Mouse (Mus musculus): ENCODE measurements around the gene Gstz1. TPM values are rescaled to one million over a fixed set of nuclear protein-coding genes. Genes with fewer than 3 reads are reported as not detected.
A peak's percentile ranks its signal among the peaks of the same experiment; 100 is the strongest.

Gstz1 gene
- 100 to 1,000 TPM; 118 to 163 TPM for total RNA-seq (2021)
- long read RNA-seq, experiment 1, transcript Gstz1-201 (9 exons, 1,656 nt), result minor isoform, 26 of 103 reads
- long read RNA-seq, experiment 1, transcript Gstz1-204 (9 exons, 724 nt), result major isoform, 60 of 103 reads
- long read RNA-seq, experiment 1, partial matches to known transcripts, result 5 of 103 reads
- long read RNA-seq, experiment 1, other reads (novel, unspliced or antisense), result 12 of 103 reads
- long read RNA-seq, experiment 2, transcript Gstz1-201 (9 exons, 1,656 nt), result major isoform, 75 of 179 reads
- long read RNA-seq, experiment 2, transcript Gstz1-204 (9 exons, 724 nt), result minor isoform, 61 of 179 reads
- long read RNA-seq, experiment 2, partial matches to known transcripts, result 29 of 179 reads
- long read RNA-seq, experiment 2, other reads (novel, unspliced or antisense), result 11 of 179 reads

GRCm38 (mm10) chr12:87146966-87147365 is at the start of gene Gstz1:
Gene Gstz1, plus strand, starts transcription at chr12:87147165.
- DNase-seq (ENCODE audit: low spot score in 2 of 2), result peak; percentile 76 to 83

DNA sequence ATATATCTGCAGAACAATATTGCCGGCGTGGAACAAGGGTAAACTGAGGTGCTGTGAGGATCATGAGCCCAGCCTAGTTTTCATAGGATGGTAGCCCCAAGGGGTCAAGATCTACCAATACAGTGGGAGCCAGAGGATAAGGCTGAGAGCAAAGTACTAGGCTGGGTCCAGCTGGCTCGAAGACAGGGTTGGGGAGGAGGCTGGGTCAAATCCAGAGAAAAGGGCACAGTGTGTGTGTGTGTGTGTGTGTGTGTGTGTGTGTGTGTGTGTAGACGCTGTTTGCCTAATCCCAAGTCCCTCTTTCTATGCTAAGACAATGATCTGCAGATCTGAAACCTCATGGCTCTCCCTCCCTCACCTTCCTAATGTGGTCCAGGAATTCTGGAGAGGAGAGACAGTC is 46.6 kb upstream of the Gstz1 start:
- no peak for DNase-seq (ENCODE audit: low spot score in 2 of 2)

DNA sequence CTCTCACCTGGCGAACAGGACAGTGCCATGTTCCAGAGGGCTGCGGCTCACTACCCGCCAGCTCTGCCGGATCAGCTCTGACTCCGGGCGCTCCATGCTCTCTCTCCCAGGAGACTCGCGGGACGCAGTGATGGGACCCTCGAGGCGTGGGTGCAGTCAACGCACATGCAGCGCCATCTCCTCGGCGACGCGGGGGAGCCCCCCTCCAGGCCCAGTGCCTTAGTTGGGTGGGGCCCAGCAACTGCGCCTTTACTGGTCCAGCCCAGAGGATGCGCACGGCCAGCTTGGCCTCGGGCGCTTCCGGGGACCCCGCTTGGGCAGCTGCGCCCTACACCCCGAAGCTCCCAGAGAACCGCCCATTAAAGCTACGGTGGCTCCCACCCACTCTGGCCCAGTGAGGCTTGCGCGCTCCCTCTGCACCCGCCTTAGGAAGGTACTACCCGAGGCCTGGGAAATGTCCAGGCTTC is 44.8 kb upstream of the Gstz1 start, which contains the start of gene Ngb:
Ngb (minus strand) TSS at position 375 of the 467 bp plus-strand sequence.
- no peak for DNase-seq (ENCODE audit: low spot score in 2 of 2)

- no peak for DNase-seq (ENCODE audit: low spot score in 2 of 2)
Measured at GRCm38 (mm10) chr12:87103471-87103870, 43.5 kb upstream of the Gstz1 start.

DNA sequence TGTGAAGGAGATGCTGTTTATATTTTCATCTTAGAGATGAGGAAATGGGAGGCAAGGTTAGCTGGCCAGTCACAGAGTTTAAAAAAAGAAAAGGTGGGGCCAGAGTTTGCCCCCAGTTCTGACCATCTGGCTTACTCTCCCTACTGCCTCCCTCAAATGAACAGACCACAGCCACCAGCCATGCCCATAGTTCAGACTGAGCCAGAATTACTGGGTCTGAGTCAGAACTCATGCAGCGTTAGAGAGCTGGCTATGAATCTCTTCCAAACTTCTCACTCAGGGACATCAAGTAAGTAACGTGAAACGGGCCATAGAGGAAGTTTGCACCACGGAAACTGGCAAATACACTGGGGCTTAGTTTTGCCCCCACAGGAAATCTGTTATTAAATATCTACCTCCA is 42.2 kb upstream of the Gstz1 start:
- DNase-seq (ENCODE audit: low spot score in 2 of 2), result no peak

- no peak for DNase-seq (ENCODE audit: low spot score in 2 of 2)
Measured at GRCm38 (mm10) chr12:87107357-87107977, 39.5 kb upstream of the Gstz1 start.

- DNase-seq (ENCODE audit: low spot score in 2 of 2), result no peak
Measured at GRCm38 (mm10) chr12:87121918-87122589, 24.9 kb upstream of the Gstz1 start.

DNA sequence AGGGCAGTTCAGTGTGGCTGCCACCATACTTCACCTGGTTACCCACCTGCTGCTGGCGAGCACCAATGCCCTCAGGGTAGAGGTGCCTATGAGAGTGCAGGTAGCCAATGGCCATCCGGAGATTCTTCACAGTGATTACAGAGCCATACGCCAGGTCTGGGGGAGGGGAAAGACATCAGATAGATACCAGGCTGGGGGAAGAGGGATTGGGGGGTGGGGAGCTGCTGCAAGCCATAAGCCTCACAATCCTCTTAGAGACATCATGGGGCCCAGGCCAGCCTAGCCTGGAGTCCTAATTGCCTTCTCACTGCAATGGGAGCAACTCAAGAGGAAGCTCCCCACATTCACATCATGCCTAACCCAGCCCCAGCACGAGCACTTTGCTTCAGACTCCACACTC is 19.7 kb upstream of the Gstz1 start:
- DNase-seq (ENCODE audit: low spot score in 2 of 2), result no peak

DNA sequence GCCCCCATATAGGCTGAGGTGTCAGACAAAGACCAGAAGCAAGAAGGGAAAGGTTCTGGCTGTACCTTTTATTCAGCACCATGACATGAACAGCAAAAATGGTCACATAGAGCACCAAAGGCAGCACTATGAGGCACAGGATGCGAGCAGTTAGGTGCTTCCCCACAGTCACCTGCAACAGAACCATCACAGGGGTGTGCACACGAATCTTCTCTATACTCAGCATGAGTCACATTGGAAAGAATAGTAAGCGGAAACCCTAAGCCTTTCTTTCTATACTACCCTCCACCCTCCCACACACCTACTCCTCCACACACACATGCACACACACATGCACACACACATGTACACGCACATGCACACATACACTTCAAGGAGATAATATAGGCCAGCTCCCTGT is 16.7 kb upstream of the Gstz1 start:
- DNase-seq (ENCODE audit: low spot score in 2 of 2), result no peak

DNA sequence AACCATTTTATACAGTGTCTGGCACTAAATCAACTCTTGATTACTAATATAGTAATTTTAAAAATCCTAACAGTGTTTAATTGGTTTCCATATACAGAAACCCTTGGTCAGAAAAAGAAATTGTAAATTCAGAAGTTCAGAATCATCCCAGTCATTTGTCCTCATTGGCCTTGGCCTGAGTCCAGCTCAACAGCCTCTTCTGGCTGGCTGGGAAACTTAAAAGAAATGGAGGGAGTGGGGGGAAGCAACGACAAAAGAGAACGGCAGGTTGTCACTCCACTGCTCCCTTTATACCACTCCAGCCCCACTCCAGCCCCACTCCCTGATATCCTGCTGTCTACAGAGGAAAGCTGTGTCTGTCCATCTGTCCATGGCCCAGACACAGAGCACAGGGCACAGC is 15.8 kb upstream of the Gstz1 start:
- DNase-seq (ENCODE audit: low spot score in 2 of 2), result peak in 1 of 2 experiments; percentile 34

GRCm38 (mm10) chr12:87131619-87132018 is 15.3 kb upstream of the Gstz1 start:
- DNase-seq (ENCODE audit: low spot score in 2 of 2), result peak in 1 of 2 experiments; percentile 36

DNA sequence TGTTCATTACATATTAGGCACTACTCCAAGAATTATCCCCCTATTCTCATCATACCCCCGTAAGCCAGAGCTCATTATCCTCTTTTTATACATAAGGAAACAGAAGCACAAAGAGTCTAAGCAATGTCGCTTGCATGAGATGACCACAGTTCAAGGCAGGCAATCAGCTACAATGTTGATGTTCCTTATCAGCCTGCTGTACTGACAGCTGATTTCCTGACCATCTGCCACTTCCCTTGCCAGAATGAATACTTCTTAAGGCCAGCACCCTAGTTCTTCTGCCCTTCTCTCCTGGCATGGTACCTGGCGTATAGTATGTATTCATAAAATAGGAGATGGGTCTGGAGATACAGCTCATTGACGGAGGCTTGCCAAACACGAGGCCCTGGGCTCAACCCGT is 14.8 kb upstream of the Gstz1 start:
- DNase-seq (ENCODE audit: low spot score in 2 of 2), result no peak

- no peak for DNase-seq (ENCODE audit: low spot score in 2 of 2)
Measured at GRCm38 (mm10) chr12:87132784-87133183, 14.2 kb upstream of the Gstz1 start.

GRCm38 (mm10) chr12:87137439-87138341 is 9.3 kb upstream of the Gstz1 start:
- no peak for DNase-seq (ENCODE audit: low spot score in 2 of 2)

DNA sequence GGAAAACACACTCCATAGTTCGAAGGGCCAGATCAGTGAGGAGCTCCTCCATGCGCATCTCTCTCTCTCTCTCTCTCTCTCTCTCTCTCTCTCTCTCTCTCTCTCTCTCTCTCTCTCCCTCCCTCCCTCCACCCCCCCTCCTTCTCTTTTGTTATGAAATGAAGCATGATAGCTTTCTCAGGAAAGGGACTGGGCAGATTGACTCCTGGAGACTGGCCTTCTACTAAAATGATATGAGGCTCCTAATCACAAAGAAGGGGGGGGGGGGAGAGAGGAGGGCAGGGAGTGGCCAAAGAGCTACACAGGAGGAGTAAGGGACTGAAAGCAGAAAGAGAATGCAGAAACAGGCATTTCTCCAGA is 8.6 kb upstream of the Gstz1 start:
- no peak for DNase-seq (ENCODE audit: low spot score in 2 of 2)

- DNase-seq (ENCODE audit: low spot score in 2 of 2), result no peak
Measured at GRCm38 (mm10) chr12:87138768-87139167, 8.2 kb upstream of the Gstz1 start.

- no peak for DNase-seq (ENCODE audit: low spot score in 2 of 2)
Measured at GRCm38 (mm10) chr12:87142156-87142555, 4.8 kb upstream of the Gstz1 start.

GRCm38 (mm10) chr12:87147395-87148089 is 577 bp downstream of the Gstz1 start, which contains the start of gene Pomt2:
Gene Pomt2, minus strand, starts transcription at chr12:87147968.
- DNase-seq (ENCODE audit: low spot score in 2 of 2), result peak; percentile 81 to 84

- DNase-seq (ENCODE audit: low spot score in 2 of 2), result no peak
Measured at GRCm38 (mm10) chr12:87148136-87148535, 1.2 kb downstream of the Gstz1 start.

DNA sequence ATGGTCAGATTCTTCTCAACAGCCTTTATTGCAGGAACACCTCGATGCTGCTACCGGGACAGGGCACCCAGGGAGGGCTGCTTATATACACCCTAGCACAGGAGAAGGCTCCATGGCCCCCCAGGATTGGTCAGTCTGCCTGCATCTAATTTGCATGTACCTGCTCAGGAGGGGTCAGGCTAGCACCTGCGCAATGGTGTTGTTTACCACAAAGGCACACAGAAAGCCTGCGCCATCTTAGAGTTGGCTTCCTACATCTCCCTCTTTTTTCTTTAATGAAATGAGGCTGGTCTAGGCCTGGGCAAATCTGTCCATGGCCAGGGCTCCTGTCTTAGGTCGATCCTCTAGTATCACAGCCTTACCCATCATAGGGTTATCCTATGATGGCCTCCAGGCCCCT is 2.5 kb downstream of the Gstz1 start:
- DNase-seq (ENCODE audit: low spot score in 2 of 2), result no peak

Data from adrenal gland, adult 18-20 months (tissue).